ENCODE assay signal across 17 mouse cellular contexts in genomic region chr7:24537591-24537990, GRCm38 (mm10). TPM values are rescaled to one million over a fixed set of nuclear protein-coding genes. Genes with fewer than 3 reads are reported as not detected.
DNase-seq lines count a peak whose midpoint lies in the region; ATAC-seq lines count a peak whose summit lies in the region.
"Had no signal": no experiment of that assay in that cellular context is flagged by ENCODE, and none has a peak within 500 bp of the region (broad histone marks: within the 10 kb centered on the region; RNA-seq: fewer than 3 reads in every experiment).

No protein-coding gene starts in this region.

- peaks cover 35% of the 10 kb centered on the region for H3K4me1 ChIP-seq in midbrain, embryonic 13.5 days (replicated peaks)
- H3K4me1 ChIP-seq in midbrain, embryonic 15.5 days = peaks cover 28% of the 10 kb centered on the region
- peaks cover 25% of the 10 kb centered on the region for H3K4me1 ChIP-seq in neural tube, embryonic 15.5 days
- H3K4me1 ChIP-seq in heart, embryonic 10.5 days = peaks cover 13% of the 10 kb centered on the region

- peaks cover 11% of the 10 kb centered on the region for H3K27me3 ChIP-seq in midbrain, embryonic 13.5 days
- H3K27me3 ChIP-seq in midbrain, embryonic 15.5 days (replicated peaks) = no peaks in the 10 kb centered on the region
- no peaks in the 10 kb centered on the region for H3K27me3 ChIP-seq in neural tube, embryonic 15.5 days (replicated peaks)
- peaks cover 30% of the 10 kb centered on the region for H3K27me3 ChIP-seq in heart, embryonic 10.5 days (ENCODE audit: insufficient read depth, poor library complexity, severe bottlenecking)

- 0 out of 2 replicates have a peak overlapping the region, but pooled peaks have one; percentile 19 for H3K9ac ChIP-seq in midbrain, embryonic 13.5 days (replicated peaks)
- no peak overlapping the region for H3K9ac ChIP-seq in midbrain, embryonic 15.5 days
- no peak overlapping the region; the same call in 1 of the 2 replicates for H3K9ac ChIP-seq in neural tube, embryonic 15.5 days (replicated peaks)
- H3K9ac ChIP-seq: embryonic facial prominence, embryonic 12.5 days; liver, embryonic 14.5 days had no signal

- no peak overlapping the region for H3K4me3 ChIP-seq in midbrain, embryonic 13.5 days (replicated peaks)
- H3K4me3 ChIP-seq in midbrain, embryonic 15.5 days = no peak overlapping the region
- H3K4me3 ChIP-seq in neural tube, embryonic 15.5 days (replicated peaks) = no peak overlapping the region
- H3K4me3 ChIP-seq in heart, embryonic 10.5 days = no peak overlapping the region
- H3K4me3 ChIP-seq: embryonic facial prominence, embryonic 12.5 days; left cerebral cortex, adult 2 months had no signal

- peaks cover 43% of the 10 kb centered on the region for H3K36me3 ChIP-seq in midbrain, embryonic 13.5 days
- peaks cover 18% of the 10 kb centered on the region for H3K36me3 ChIP-seq in midbrain, embryonic 15.5 days (replicated peaks)
- peaks cover 27% of the 10 kb centered on the region for H3K36me3 ChIP-seq in neural tube, embryonic 15.5 days
- H3K36me3 ChIP-seq in heart, embryonic 10.5 days = peaks cover 28% of the 10 kb centered on the region

- intact Hi-C loops in gastrocnemius, postnatal 14 days (cut with DNase I; ENCODE audit: low total_unique reads) = no loop called here

- DNase-seq in gastrocnemius, postnatal 14 days = peak; percentile 38
- no peak for DNase-seq in gastrocnemius, adult 18-20 months (ENCODE audit: low spot score)
- peak; percentile 70 for DNase-seq in cerebellum, adult 8-10 months
- no peak for DNase-seq in right cerebral cortex, postnatal 36 days (ENCODE audit: low spot score in 2 of 2)
- no peak for DNase-seq in heart, embryonic 10.5 days (ENCODE audit: low spot score)
- DNase-seq: heart, adult 11 months; lung, postnatal 10 days had no signal

- no peak overlapping the region for H3K27ac ChIP-seq in midbrain, embryonic 13.5 days
- H3K27ac ChIP-seq in midbrain, embryonic 15.5 days = no peak overlapping the region
- 0 out of 2 replicates have a peak overlapping the region, but pooled peaks have one; percentile 23 for H3K27ac ChIP-seq in neural tube, embryonic 15.5 days (replicated peaks)
- no peak overlapping the region for H3K27ac ChIP-seq in heart, embryonic 10.5 days
- H3K27ac ChIP-seq: embryonic facial prominence, embryonic 12.5 days; left cerebral cortex, adult 2 months; liver, embryonic 14.5 days had no signal

- ATAC-seq in midbrain, embryonic 13.5 days = no peak
- ATAC-seq in midbrain, embryonic 15.5 days (replicated peaks) = no peak
- no peak for ATAC-seq in neural tube, embryonic 15.5 days (ENCODE audit: low FRiP score)

- no peak overlapping the region for H3K4me2 ChIP-seq in midbrain, embryonic 13.5 days (replicated peaks)
- no peak overlapping the region for H3K4me2 ChIP-seq in midbrain, embryonic 15.5 days
- H3K4me2 ChIP-seq in neural tube, embryonic 15.5 days = no peak overlapping the region
- H3K4me2 ChIP-seq: embryonic facial prominence, embryonic 12.5 days had no signal

- WGBS in midbrain, embryonic 13.5 days = 80% methylated on average over 5 of the region's 5 CpGs
- WGBS in midbrain, embryonic 15.5 days = 82% methylated on average over 5 of the region's 5 CpGs
- WGBS in neural tube, embryonic 15.5 days = 80% methylated on average over 5 of the region's 5 CpGs
- 76% methylated on average over 5 of the region's 5 CpGs for WGBS in heart, embryonic 10.5 days

- H3K9me3 ChIP-seq in midbrain, embryonic 13.5 days = no peaks in the 10 kb centered on the region
- H3K9me3 ChIP-seq in midbrain, embryonic 15.5 days = no peaks in the 10 kb centered on the region
- no peaks in the 10 kb centered on the region for H3K9me3 ChIP-seq in neural tube, embryonic 15.5 days (replicated peaks)
- H3K9me3 ChIP-seq in heart, embryonic 10.5 days = no peaks in the 10 kb centered on the region

RNA-seq across cellular contexts. Expression of gene Irgq, which starts 7.1 kb away (rescaled TPM):
- total RNA-seq in gastrocnemius, postnatal 14 days (2021) = 10 to 100 TPM; 10.5 to 12.8 TPM
- total RNA-seq in gastrocnemius, adult 18-20 months (2021) = 10 to 100 TPM; 11.5 to 16.2 TPM
- polyA plus RNA-seq in midbrain, embryonic 13.5 days (2015; fragmentation: Nextera tagmentation; extraction: Ambion mirVana) = 20.3 and 25.3 TPM in 2 replicates
- 31.8 and 33.2 TPM in 2 replicates for polyA plus RNA-seq in midbrain, embryonic 15.5 days (2015; fragmentation: Nextera tagmentation; extraction: Ambion mirVana)
- polyA plus RNA-seq in neural tube, embryonic 15.5 days (2015; fragmentation: Nextera tagmentation; extraction: Ambion mirVana) = 18.8 and 21.1 TPM in 2 replicates
- polyA plus RNA-seq in heart, embryonic 10.5 days (2016; fragmentation: Nextera tagmentation; extraction: Ambion mirVana) = 5.3 and 5.7 TPM in 2 replicates

RNA-seq across cellular contexts. Expression of gene Pinlyp, which starts 8.3 kb away (rescaled TPM):
- not detected for total RNA-seq in gastrocnemius, postnatal 14 days (2021)
- not detected for total RNA-seq in gastrocnemius, adult 18-20 months (2021)
- not detected in 2 replicates for polyA plus RNA-seq in midbrain, embryonic 13.5 days (2015; fragmentation: Nextera tagmentation; extraction: Ambion mirVana)
- polyA plus RNA-seq in midbrain, embryonic 15.5 days (2015; fragmentation: Nextera tagmentation; extraction: Ambion mirVana) = not detected in 2 replicates
- polyA plus RNA-seq in neural tube, embryonic 15.5 days (2015; fragmentation: Nextera tagmentation; extraction: Ambion mirVana) = 0.51 TPM in 1 of 2 replicates, not detected in the other
- polyA plus RNA-seq in heart, embryonic 10.5 days (2016; fragmentation: Nextera tagmentation; extraction: Ambion mirVana) = 0.21 TPM in 1 of 2 replicates, not detected in the other
- total RNA-seq: adrenal gland, postnatal 4 days; ES-E14; left cerebral cortex, adult 2 months had no signal
- polyA plus RNA-seq: embryonic facial prominence, embryonic 12.5 days; kidney, adult 2 months; liver, embryonic 14.5 days had no signal

RNA-seq across cellular contexts. Expression of gene Xrcc1, which starts 8.5 kb away (rescaled TPM):
- 10 to 100 TPM; 16.5 to 18.5 TPM for total RNA-seq in gastrocnemius, postnatal 14 days (2021)
- 10 to 100 TPM; 16.5 to 20.1 TPM for total RNA-seq in gastrocnemius, adult 18-20 months (2021)
- 65.8 and 71.4 TPM in 2 replicates for polyA plus RNA-seq in midbrain, embryonic 13.5 days (2015; fragmentation: Nextera tagmentation; extraction: Ambion mirVana)
- polyA plus RNA-seq in midbrain, embryonic 15.5 days (2015; fragmentation: Nextera tagmentation; extraction: Ambion mirVana) = 67.1 and 76.5 TPM in 2 replicates
- 60.2 and 75.0 TPM in 2 replicates for polyA plus RNA-seq in neural tube, embryonic 15.5 days (2015; fragmentation: Nextera tagmentation; extraction: Ambion mirVana)
- polyA plus RNA-seq in heart, embryonic 10.5 days (2016; fragmentation: Nextera tagmentation; extraction: Ambion mirVana) = 103 and 106 TPM in 2 replicates

RNA-seq across cellular contexts. Expression of gene AC161166.1, which starts 25.3 kb away (rescaled TPM):
- not detected for total RNA-seq in gastrocnemius, postnatal 14 days (2021)
- not detected for total RNA-seq in gastrocnemius, adult 18-20 months (2021)
- polyA plus RNA-seq in midbrain, embryonic 13.5 days (2015; fragmentation: Nextera tagmentation; extraction: Ambion mirVana) = 1.2 and 1.9 TPM in 2 replicates
- 2.1 and 2.2 TPM in 2 replicates for polyA plus RNA-seq in midbrain, embryonic 15.5 days (2015; fragmentation: Nextera tagmentation; extraction: Ambion mirVana)
- polyA plus RNA-seq in neural tube, embryonic 15.5 days (2015; fragmentation: Nextera tagmentation; extraction: Ambion mirVana) = 0.98 and 1.2 TPM in 2 replicates
- polyA plus RNA-seq in heart, embryonic 10.5 days (2016; fragmentation: Nextera tagmentation; extraction: Ambion mirVana) = 0.46 and 0.49 TPM in 2 replicates
- total RNA-seq: adrenal gland, postnatal 4 days; layer of hippocampus, adult 8-10 months; left cerebral cortex, adult 2 months had no signal
- polyA plus RNA-seq: kidney, adult 2 months; liver, embryonic 14.5 days had no signal

RNA-seq across cellular contexts. Expression of gene Zfp428, which starts 30.8 kb away (rescaled TPM):
- total RNA-seq in gastrocnemius, postnatal 14 days (2021) = 1 to 10 TPM; 6.4 to 8.3 TPM
- 1 to 10 TPM; 4.1 to 4.5 TPM for total RNA-seq in gastrocnemius, adult 18-20 months (2021)
- polyA plus RNA-seq in midbrain, embryonic 13.5 days (2015; fragmentation: Nextera tagmentation; extraction: Ambion mirVana) = 234 and 261 TPM in 2 replicates
- polyA plus RNA-seq in midbrain, embryonic 15.5 days (2015; fragmentation: Nextera tagmentation; extraction: Ambion mirVana) = 336 and 344 TPM in 2 replicates
- polyA plus RNA-seq in neural tube, embryonic 15.5 days (2015; fragmentation: Nextera tagmentation; extraction: Ambion mirVana) = 215 and 282 TPM in 2 replicates
- 41.9 and 61.3 TPM in 2 replicates for polyA plus RNA-seq in heart, embryonic 10.5 days (2016; fragmentation: Nextera tagmentation; extraction: Ambion mirVana)

Comparison
In these comparisons a context has a peak if more than half of its experiments do, and no peak if none do; other contexts are left out.
1. DNase-seq: peak in gastrocnemius, postnatal 14 days (single experiment) and cerebellum, adult 8-10 months (single experiment); none in gastrocnemius, adult 18-20 months (single experiment), right cerebral cortex, postnatal 36 days (0 of 2) and heart, embryonic 10.5 days (single experiment).